Mouse (Mus musculus): Measurements from ENCODE around the gene Spindoc.

GRCm38 (mm10) chr19:7377639-7378038 is 5.2 kb downstream of the Spindoc start:
- TF ChIP-seq CTCF (conservative IDR thresholded peaks at IDR 0.05 in 1 of 2, IDR thresholded peaks at IDR 0.05 in 1 of 2; ENCODE audit: low read depth in 2 of 2, low read length in 2 of 2): no peak
- no peak for TF ChIP-seq RCOR1 (conservative IDR thresholded peaks at IDR 0.05; ENCODE audit: low read depth, low read length)
- no peak for TF ChIP-seq TCF12 (IDR thresholded peaks at IDR 0.05; ENCODE audit: low read depth, low read length)
- TF ChIP-seq POLR2A (IDR thresholded peaks at IDR 0.05; ENCODE audit: low read depth, low read length): no peak
- TF ChIP-seq USF1 (IDR thresholded peaks at IDR 0.05; ENCODE audit: low read depth, low read length): no peak
- no peak for TF ChIP-seq ETS1 (conservative IDR thresholded peaks at IDR 0.05; ENCODE audit: low read depth, low read length)
- TF ChIP-seq MAX (IDR thresholded peaks at IDR 0.05; ENCODE audit: low read length): no peak
- no peak for TF ChIP-seq PAX5 (IDR thresholded peaks at IDR 0.05; ENCODE audit: low read length)

Measured in CH12.LX (cell line).